Mouse (Mus musculus) kidney, adult 8-10 months (tissue): ENCODE data around the gene Angptl8.
A peak's percentile ranks its signal among the peaks of the same experiment; 100 is the strongest.
"Not testable (repeated sequence)": the region's sequence is repeated elsewhere in the genome, so short reads cannot be mapped to it uniquely, and the experiment has no call there.

Experiments used
- DNase-seq, 2 experiments: peaks; one replicate each; pipeline ENCODE4 v3.0.0; 2022

Angptl8 gene

GRCm38 (mm10) chr9:21835258-21835912, at the start of gene Angptl8:
Gene Angptl8, plus strand, starts transcription at chr9:21835510.
- peak; percentile 76 to 84 for DNase-seq

GRCm38 (mm10) chr9:21786309-21786708, 49.0 kb upstream of the Angptl8 start:
- not testable (repeated sequence) for DNase-seq

- peak in 1 of 2 experiments; percentile 59 for DNase-seq
Measured at GRCm38 (mm10) chr9:21786906-21787305, 48.4 kb upstream of the Angptl8 start.

- no peak for DNase-seq
Measured at GRCm38 (mm10) chr9:21787654-21788053, 47.7 kb upstream of the Angptl8 start.

GRCm38 (mm10) chr9:21788234-21788633, 47.1 kb upstream of the Angptl8 start:
- DNase-seq, result no peak

GRCm38 (mm10) chr9:21791861-21792260, 43.4 kb upstream of the Angptl8 start:
- DNase-seq, result peak; percentile 30 to 33

GRCm38 (mm10) chr9:21792644-21793043, 42.7 kb upstream of the Angptl8 start:
- no peak for DNase-seq

GRCm38 (mm10) chr9:21793507-21793906, 41.8 kb upstream of the Angptl8 start:
- not testable (repeated sequence) for DNase-seq

GRCm38 (mm10) chr9:21794344-21794834, 40.9 kb upstream of the Angptl8 start:
- DNase-seq, result no peak

- no peak for DNase-seq
Measured at GRCm38 (mm10) chr9:21794925-21795324, 40.4 kb upstream of the Angptl8 start.

GRCm38 (mm10) chr9:21795579-21795978, 39.7 kb upstream of the Angptl8 start:
- DNase-seq, result no peak

GRCm38 (mm10) chr9:21796259-21796658, 39.1 kb upstream of the Angptl8 start:
- DNase-seq, result no peak

- no peak for DNase-seq
Measured at GRCm38 (mm10) chr9:21796919-21797318, 38.4 kb upstream of the Angptl8 start.

- peak; percentile 41 to 44 for DNase-seq
Measured at GRCm38 (mm10) chr9:21797921-21798344, 37.4 kb upstream of the Angptl8 start.

GRCm38 (mm10) chr9:21798345-21799009, 36.8 kb upstream of the Angptl8 start, which contains the start of gene Kank2:
Gene Kank2, minus strand, starts transcription at chr9:21798744.
- peak; percentile 78 to 87 for DNase-seq

- DNase-seq, result no peak
Measured at GRCm38 (mm10) chr9:21799010-21799350, 36.3 kb upstream of the Angptl8 start.

GRCm38 (mm10) chr9:21801121-21801520, 34.2 kb upstream of the Angptl8 start:
- DNase-seq, result no peak

GRCm38 (mm10) chr9:21801591-21801990, 33.7 kb upstream of the Angptl8 start:
- no peak for DNase-seq

- peak; percentile 54 to 77 for DNase-seq
Measured at GRCm38 (mm10) chr9:21803986-21804644, 31.2 kb upstream of the Angptl8 start.

- DNase-seq, result no peak
Measured at GRCm38 (mm10) chr9:21806363-21806762, 28.9 kb upstream of the Angptl8 start.

GRCm38 (mm10) chr9:21806976-21807375, 28.3 kb upstream of the Angptl8 start:
- no peak for DNase-seq

- DNase-seq, result no peak
Measured at GRCm38 (mm10) chr9:21808561-21808960, 26.7 kb upstream of the Angptl8 start.

GRCm38 (mm10) chr9:21811170-21811569, 24.1 kb upstream of the Angptl8 start:
- no peak for DNase-seq
